Mouse (Mus musculus): ENCODE measurements around the gene Fgfr4. TPM values are rescaled to one million over a fixed set of nuclear protein-coding genes. Genes with fewer than 3 reads are reported as not detected.

Fgfr4 gene
- polyA plus RNA-seq, 1 experiment from 2014 or later: 0.80 TPM

GRCm38 (mm10) chr13:55133448-55133847 is 19.0 kb upstream of the Fgfr4 start, which contains the start of gene Gm17617:
Gene Gm17617, minus strand, starts transcription at chr13:55133548.
- no peak within 1 kb of the TSS for H3K9ac ChIP-seq (ENCODE audit: low read length)
- peaks cover 4% of the 10 kb centered on the region for H3K4me1 ChIP-seq (ENCODE audit: control insufficient read depth, insufficient read depth, low read length)
- no peaks in the 10 kb centered on the region for H3K27me3 ChIP-seq (ENCODE audit: control insufficient read depth, insufficient read depth, low read length)
- H3K4me3 ChIP-seq (ENCODE audit: low read length): no peak within 1 kb of the TSS
- 94% methylated on average over 2 of the region's 2 CpGs for WGBS
- peaks cover 36% of the 10 kb centered on the region for H3K36me3 ChIP-seq (ENCODE audit: control insufficient read depth, insufficient read depth)
- H3K9me3 ChIP-seq (replicated peaks; ENCODE audit: control insufficient read depth, low read length): no peaks in the 10 kb centered on the region
- no peak for ATAC-seq (replicated peaks; ENCODE audit: extremely low read depth, insufficient read depth, low FRiP score)
- no peak within 1 kb of the TSS for H3K27ac ChIP-seq (ENCODE audit: low read length)
- no peak within 1 kb of the TSS for H3K4me2 ChIP-seq (ENCODE audit: low read depth, low read length)

GRCm38 (mm10) chr13:55135382-55135781 is 17.1 kb upstream of the Fgfr4 start:
- Histone ChIP-seq H3K4me1 (ENCODE audit: control insufficient read depth, insufficient read depth, low read length) (peaks cover 4% of the 10 kb centered on the region), H3K36me3 (ENCODE audit: control insufficient read depth, insufficient read depth) (peaks cover 25% of the 10 kb centered on the region), H3K4me2 (ENCODE audit: low read depth, low read length) (no peak overlapping the region), H3K9ac (ENCODE audit: low read length) (no peak overlapping the region; the same call in 1 of the 2 replicates), H3K9me3 (replicated peaks; ENCODE audit: control insufficient read depth, low read length) (no peaks in the 10 kb centered on the region), H3K27ac (ENCODE audit: low read length) (no peak overlapping the region), H3K4me3 (ENCODE audit: low read length) (no peak overlapping the region), H3K27me3 (ENCODE audit: control insufficient read depth, insufficient read depth, low read length) (no peaks in the 10 kb centered on the region)
- WGBS: 10% methylated on average over 5 of the region's 5 CpGs
- ATAC-seq (replicated peaks; ENCODE audit: extremely low read depth, insufficient read depth, low FRiP score): peak; percentile 70; the same call in 1 of the 2 replicates

- H3K36me3 ChIP-seq (ENCODE audit: control insufficient read depth, insufficient read depth): no peaks in the 10 kb centered on the region
- ATAC-seq (replicated peaks; ENCODE audit: extremely low read depth, insufficient read depth, low FRiP score): no peak
- no peaks in the 10 kb centered on the region for H3K27me3 ChIP-seq (ENCODE audit: control insufficient read depth, insufficient read depth, low read length)
- no peak overlapping the region for H3K4me3 ChIP-seq (ENCODE audit: low read length)
- no peak overlapping the region for H3K27ac ChIP-seq (ENCODE audit: low read length)
- 68% methylated on average over 2 of the region's 2 CpGs for WGBS
- no peaks in the 10 kb centered on the region for H3K4me1 ChIP-seq (ENCODE audit: control insufficient read depth, insufficient read depth, low read length)
- no peak overlapping the region for H3K9ac ChIP-seq (ENCODE audit: low read length)
- no peak overlapping the region for H3K4me2 ChIP-seq (ENCODE audit: low read depth, low read length)
- no peaks in the 10 kb centered on the region for H3K9me3 ChIP-seq (replicated peaks; ENCODE audit: control insufficient read depth, low read length)
Observed at GRCm38 (mm10) chr13:55140271-55140670, 12.2 kb upstream of the Fgfr4 start.

GRCm38 (mm10) chr13:55153951-55154350 is 1.5 kb downstream of the Fgfr4 start:
- no peak for ATAC-seq (replicated peaks; ENCODE audit: extremely low read depth, insufficient read depth, low FRiP score)
- no peak overlapping the region for H3K27ac ChIP-seq (ENCODE audit: low read length)
- WGBS: 81% methylated on average over 5 of the region's 5 CpGs
- peaks cover 5% of the 10 kb centered on the region for H3K4me1 ChIP-seq (ENCODE audit: control insufficient read depth, insufficient read depth, low read length)
- H3K9me3 ChIP-seq (replicated peaks; ENCODE audit: control insufficient read depth, low read length): no peaks in the 10 kb centered on the region; the same call in 1 of the 2 replicates
- no peak overlapping the region for H3K9ac ChIP-seq (ENCODE audit: low read length)
- H3K36me3 ChIP-seq (ENCODE audit: control insufficient read depth, insufficient read depth): no peaks in the 10 kb centered on the region
- H3K4me3 ChIP-seq (ENCODE audit: low read length): no peak overlapping the region
- H3K27me3 ChIP-seq (ENCODE audit: control insufficient read depth, insufficient read depth, low read length): peaks cover 27% of the 10 kb centered on the region
- no peak overlapping the region for H3K4me2 ChIP-seq (ENCODE audit: low read depth, low read length)

GRCm38 (mm10) chr13:55162365-55162764 is 9.9 kb downstream of the Fgfr4 start:
- ATAC-seq (replicated peaks; ENCODE audit: extremely low read depth, insufficient read depth, low FRiP score): no peak
- H3K27me3 ChIP-seq (ENCODE audit: control insufficient read depth, insufficient read depth, low read length): no peaks in the 10 kb centered on the region
- no peaks in the 10 kb centered on the region for H3K4me1 ChIP-seq (ENCODE audit: control insufficient read depth, insufficient read depth, low read length)
- no peaks in the 10 kb centered on the region for H3K36me3 ChIP-seq (ENCODE audit: control insufficient read depth, insufficient read depth)
- no peak overlapping the region for H3K27ac ChIP-seq (ENCODE audit: low read length)
- H3K9me3 ChIP-seq (replicated peaks; ENCODE audit: control insufficient read depth, low read length): no peaks in the 10 kb centered on the region
- no peak overlapping the region for H3K4me3 ChIP-seq (ENCODE audit: low read length)
- no peak overlapping the region for H3K4me2 ChIP-seq (ENCODE audit: low read depth, low read length)
- 52% methylated on average over 7 of the region's 7 CpGs for WGBS
- H3K9ac ChIP-seq (ENCODE audit: low read length): no peak overlapping the region

- ATAC-seq (replicated peaks; ENCODE audit: extremely low read depth, insufficient read depth, low FRiP score): no peak
- WGBS: 62% methylated on average over 5 of the region's 5 CpGs
- no peak overlapping the region for H3K4me2 ChIP-seq (ENCODE audit: low read depth, low read length)
Observed at GRCm38 (mm10) chr13:55163553-55163952, 11.1 kb downstream of the Fgfr4 start.

GRCm38 (mm10) chr13:55165831-55166339 is 13.4 kb downstream of the Fgfr4 start:
- WGBS: 88% methylated on average over 16 of the region's 16 CpGs

More at GRCm38 (mm10) chr13:55163553-55163952, 11.1 kb downstream of the Fgfr4 start:
- Histone ChIP-seq H3K36me3 (ENCODE audit: control insufficient read depth, insufficient read depth) (no peaks in the 10 kb centered on the region), H3K9ac (ENCODE audit: low read length) (no peak overlapping the region), H3K9me3 (replicated peaks; ENCODE audit: control insufficient read depth, low read length) (no peaks in the 10 kb centered on the region), H3K27ac (ENCODE audit: low read length) (no peak overlapping the region), H3K4me1 (ENCODE audit: control insufficient read depth, insufficient read depth, low read length) (no peaks in the 10 kb centered on the region), H3K27me3 (ENCODE audit: control insufficient read depth, insufficient read depth, low read length) (no peaks in the 10 kb centered on the region), H3K4me3 (ENCODE audit: low read length) (no peak overlapping the region)

GRCm38 (mm10) chr13:55166806-55167725 is 14.6 kb downstream of the Fgfr4 start:
- no peaks in the 10 kb centered on the region for H3K36me3 ChIP-seq (ENCODE audit: control insufficient read depth, insufficient read depth)
- H3K9ac ChIP-seq (ENCODE audit: low read length): no peak overlapping the region
- H3K4me3 ChIP-seq (ENCODE audit: low read length): no peak overlapping the region
- H3K4me2 ChIP-seq (ENCODE audit: low read depth, low read length): no peak overlapping the region
- H3K9me3 ChIP-seq (replicated peaks; ENCODE audit: control insufficient read depth, low read length): no peaks in the 10 kb centered on the region
- 84% methylated on average over 32 of the region's 32 CpGs for WGBS
- H3K27me3 ChIP-seq (ENCODE audit: control insufficient read depth, insufficient read depth, low read length): no peaks in the 10 kb centered on the region
- no peak for ATAC-seq (replicated peaks; ENCODE audit: extremely low read depth, insufficient read depth, low FRiP score)
- H3K4me1 ChIP-seq (ENCODE audit: control insufficient read depth, insufficient read depth, low read length): peaks cover 7% of the 10 kb centered on the region
- H3K27ac ChIP-seq (ENCODE audit: low read length): no peak overlapping the region

More at GRCm38 (mm10) chr13:55165831-55166339, 13.4 kb downstream of the Fgfr4 start:
- Histone ChIP-seq H3K9ac (ENCODE audit: low read length) (no peak overlapping the region), H3K36me3 (ENCODE audit: control insufficient read depth, insufficient read depth) (no peaks in the 10 kb centered on the region), H3K27me3 (ENCODE audit: control insufficient read depth, insufficient read depth, low read length) (no peaks in the 10 kb centered on the region), H3K4me1 (ENCODE audit: control insufficient read depth, insufficient read depth, low read length) (no peaks in the 10 kb centered on the region), H3K4me2 (ENCODE audit: low read depth, low read length) (no peak overlapping the region), H3K9me3 (replicated peaks; ENCODE audit: control insufficient read depth, low read length) (no peaks in the 10 kb centered on the region), H3K4me3 (ENCODE audit: low read length) (no peak overlapping the region), H3K27ac (ENCODE audit: low read length) (no peak overlapping the region)
- no peak for ATAC-seq (replicated peaks; ENCODE audit: extremely low read depth, insufficient read depth, low FRiP score)

- Histone ChIP-seq H3K27me3 (ENCODE audit: control insufficient read depth, insufficient read depth, low read length) (0 out of 2 replicates have a peak, but pooled peaks cover 2% of the 10 kb centered on the region), H3K36me3 (ENCODE audit: control insufficient read depth, insufficient read depth) (no peaks in the 10 kb centered on the region), H3K4me2 (ENCODE audit: low read depth, low read length) (no peak overlapping the region), H3K4me3 (ENCODE audit: low read length) (no peak overlapping the region), H3K4me1 (ENCODE audit: control insufficient read depth, insufficient read depth, low read length) (peaks cover 11% of the 10 kb centered on the region), H3K9me3 (replicated peaks; ENCODE audit: control insufficient read depth, low read length) (no peaks in the 10 kb centered on the region), H3K27ac (ENCODE audit: low read length) (no peak overlapping the region), H3K9ac (ENCODE audit: low read length) (no peak overlapping the region)
- no peak for ATAC-seq (replicated peaks; ENCODE audit: extremely low read depth, insufficient read depth, low FRiP score)
- 84% methylated on average over 11 of the region's 11 CpGs for WGBS
Observed at GRCm38 (mm10) chr13:55167798-55168197, 15.4 kb downstream of the Fgfr4 start.
